Mouse (Mus musculus) embryonic facial prominence, embryonic 13.5 days (tissue): ENCODE measurements around the gene Hivep2. TPM values are rescaled to one million over a fixed set of nuclear protein-coding genes. Genes with fewer than 3 reads are reported as not detected.
A peak's percentile ranks its signal among the peaks of the same experiment; 100 is the strongest.

Experiments
- ATAC-seq: fragments of 200-750 bp; cut with Nextera tagmentation; 2 replicates; pipeline ENCODE4 v1.8.0; 2017; ENCODE audit warnings: low read depth; ENCODE audit not compliant: insufficient number of reproducible peaks, insufficient read depth, low FRiP score, low TSS enrichment
- H3K27ac ChIP-seq: fragments of 300-500 bp; sonication (generic); 2 replicates; pipeline ENCODE4 v1.5.1; 2015; ENCODE audit warnings: moderate library complexity, mild to moderate bottlenecking, inconsistent platforms
- H3K27me3 ChIP-seq: fragments of 300-500 bp; sonication (generic); 2 replicates; pipeline ENCODE4 v1.6.1; 2015; ENCODE audit warnings: mild to moderate bottlenecking, inconsistent platforms
- H3K36me3 ChIP-seq: fragments of 300-500 bp; sonication (generic); 2 replicates; pipeline ENCODE4 v1.6.1; 2015; ENCODE audit warnings: mild to moderate bottlenecking, inconsistent platforms
- H3K4me1 ChIP-seq: fragments of 300-500 bp; sonication (generic); 2 replicates; pipeline ENCODE4 v1.6.1; 2015; ENCODE audit warnings: inconsistent platforms
- H3K4me2 ChIP-seq: fragments of 300-500 bp; sonication (generic); 2 replicates; pipeline ENCODE4 v1.6.1; 2015; ENCODE audit warnings: moderate library complexity, mild to moderate bottlenecking, inconsistent platforms
- H3K4me3 ChIP-seq: fragments of 300-500 bp; sonication (generic); 2 replicates; pipeline ENCODE4 v1.5.1; 2015; ENCODE audit warnings: mild to moderate bottlenecking, inconsistent platforms
- H3K9ac ChIP-seq: fragments of 300-500 bp; sonication (generic); 2 replicates; pipeline ENCODE4 v1.6.1; 2015; ENCODE audit warnings: mild to moderate bottlenecking, inconsistent platforms
- H3K9me3 ChIP-seq: fragments of 300-500 bp; sonication (generic); 2 replicates; pipeline ENCODE4 v1.6.1; 2016; ENCODE audit warnings: inconsistent platforms
- WGBS: fragments of 180-500 bp; shearing (Covaris S2); methylation state at CpG from one replicate; pipeline ENCODE4 v1.1.7; 2015; ENCODE audit warnings: mixed read lengths; 5-methylcytosine and 5-hydroxymethylcytosine counted together
- polyA plus RNA-seq: library from polyadenylated mRNA; unstranded; fragments of >200 nt; fragmentation: Nextera tagmentation; extraction: Ambion mirVana; gene quantifications from 2 replicates; pipeline ENCODE4 v1.2.1, GENCODE M21; 2015

Gene Hivep2
- polyA plus RNA-seq, 1 experiment from 2014 or later: 7.3 TPM

DNA sequence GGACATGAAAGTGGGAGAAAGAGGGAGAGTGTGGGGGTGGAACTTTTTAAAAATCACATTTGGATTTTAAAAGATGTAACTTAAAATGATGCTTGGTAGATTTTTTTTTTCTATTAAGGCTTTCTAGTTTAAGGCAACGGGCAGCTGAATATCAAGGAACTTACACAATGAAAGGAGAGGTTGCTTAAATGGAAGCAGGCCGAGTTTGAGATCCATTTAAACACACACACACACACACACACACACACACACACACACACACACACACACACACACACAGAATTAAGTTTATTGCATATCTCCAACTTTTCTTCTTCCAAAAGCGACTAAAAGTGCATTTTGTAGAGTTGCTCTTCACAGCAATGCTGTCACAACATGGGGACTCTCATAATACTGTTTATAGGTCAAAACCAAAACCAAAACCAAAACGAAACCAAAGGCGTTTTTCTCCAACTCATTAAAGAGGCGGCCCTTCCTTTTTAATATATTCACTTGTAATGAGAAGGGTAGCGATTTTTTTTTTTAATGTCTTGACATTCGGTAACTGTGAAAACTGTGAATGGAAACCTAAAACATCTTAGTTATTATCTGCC lies 1.9 kb upstream of the Hivep2 start:
- Histone ChIP-seq H3K4me1 (peaks cover 6% of the 10 kb centered on the region), H3K9ac (peak overlapping the region; percentile 87; the same call in 1 of the 2 replicates), H3K4me3 (peak overlapping the region; percentile 78), H3K4me2 (peak overlapping the region; percentile 99), H3K27me3 (peaks cover 17% of the 10 kb centered on the region), H3K27ac (no peak overlapping the region), H3K9me3 (no peaks in the 10 kb centered on the region), H3K36me3 (no peaks in the 10 kb centered on the region)
- 8% methylated on average over 8 of the region's 8 CpGs for WGBS
- no peak for ATAC-seq

- peak overlapping the region; percentile 87 for H3K9ac ChIP-seq
- peak overlapping the region; percentile 99 for H3K4me2 ChIP-seq
- peak overlapping the region; percentile 96 for H3K27ac ChIP-seq
- H3K27me3 ChIP-seq: peaks cover 17% of the 10 kb centered on the region
- under 1% methylated on average over 64 of the region's 65 CpGs for WGBS
- H3K4me1 ChIP-seq: peaks cover 6% of the 10 kb centered on the region
- H3K36me3 ChIP-seq: no peaks in the 10 kb centered on the region
- no peaks in the 10 kb centered on the region for H3K9me3 ChIP-seq
- peak; percentile 46 for ATAC-seq
- H3K4me3 ChIP-seq: peak overlapping the region; percentile 78
Observed at GRCm38 (mm10) chr10:13964501-13965281, 1.2 kb upstream of the Hivep2 start.

- Histone ChIP-seq H3K27me3 (peaks cover 17% of the 10 kb centered on the region), H3K27ac (peak overlapping the region; percentile 96), H3K9me3 (no peaks in the 10 kb centered on the region), H3K4me2 (peak overlapping the region; percentile 99), H3K4me3 (peak overlapping the region; percentile 78), H3K36me3 (no peaks in the 10 kb centered on the region), H3K9ac (peak overlapping the region; percentile 87), H3K4me1 (peaks cover 6% of the 10 kb centered on the region)
- ATAC-seq: peak; percentile 75
- under 1% methylated on average over 51 of the region's 54 CpGs for WGBS
Observed at GRCm38 (mm10) chr10:13965316-13965973, 430 bp upstream of the Hivep2 start.

GRCm38 (mm10) chr10:13966830-13967450 lies 1.1 kb downstream of the Hivep2 start:
- Histone ChIP-seq H3K4me1 (peaks cover 6% of the 10 kb centered on the region), H3K36me3 (no peaks in the 10 kb centered on the region), H3K4me3 (peak overlapping the region; percentile 78), H3K27me3 (peaks cover 14% of the 10 kb centered on the region), H3K9ac (peak overlapping the region; percentile 87), H3K4me2 (peak overlapping the region; percentile 99), H3K9me3 (no peaks in the 10 kb centered on the region), H3K27ac (peak overlapping the region; percentile 96)
- whole genome bisulfite sequencing: under 1% methylated on average over 55 of the region's 66 CpGs
- 0 out of 2 replicates have a peak, but pooled peaks have one; percentile 29 for ATAC-seq

DNA sequence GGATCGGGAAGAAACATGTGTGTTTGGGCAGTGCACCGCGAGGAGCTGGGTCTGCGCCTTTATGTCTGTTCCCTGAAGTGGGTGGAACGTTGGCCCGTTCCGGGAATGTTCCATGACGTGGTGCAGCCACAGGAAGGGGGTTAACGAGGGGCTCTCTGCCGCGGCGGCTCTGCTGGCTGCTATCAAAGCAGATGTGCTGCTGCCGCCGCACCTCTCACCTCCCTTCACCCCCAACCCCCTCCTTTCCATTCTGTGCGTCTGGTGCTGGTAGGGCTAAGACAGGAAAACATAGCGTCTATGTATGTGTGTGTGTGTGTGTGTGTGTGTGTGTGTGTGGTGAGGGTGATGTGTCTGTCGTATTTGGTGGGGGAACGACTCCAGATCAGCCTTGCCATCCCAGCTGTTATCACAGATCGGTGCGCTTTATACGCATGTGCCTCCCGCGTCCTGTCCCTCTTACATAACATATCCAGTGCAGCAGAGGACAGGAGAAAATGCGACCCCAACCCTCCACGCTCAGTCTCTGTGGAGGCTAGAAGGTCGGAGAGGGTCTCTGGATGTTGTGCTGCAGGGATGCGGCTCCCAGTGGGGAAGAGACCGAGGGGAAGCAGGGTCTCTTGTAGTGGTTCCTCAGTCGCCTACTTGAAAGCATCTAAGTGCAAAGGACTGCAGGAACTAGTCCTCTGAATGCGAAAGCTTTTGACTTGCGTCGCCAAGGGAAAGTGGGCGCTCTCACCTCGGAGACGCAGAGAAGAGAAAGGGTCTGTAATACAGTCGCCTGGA lies 1.8 kb downstream of the Hivep2 start:
- Histone ChIP-seq H3K4me3 (peak overlapping the region; percentile 78), H3K9ac (peak overlapping the region; percentile 87), H3K4me2 (peak overlapping the region; percentile 99), H3K4me1 (peaks cover 6% of the 10 kb centered on the region), H3K27me3 (peaks cover 11% of the 10 kb centered on the region), H3K36me3 (no peaks in the 10 kb centered on the region), H3K27ac (peak overlapping the region; percentile 96), H3K9me3 (no peaks in the 10 kb centered on the region)
- peak; percentile 74 for ATAC-seq
- WGBS: under 1% methylated on average over 36 of the region's 36 CpGs

- Histone ChIP-seq H3K9me3 (no peaks in the 10 kb centered on the region), H3K36me3 (no peaks in the 10 kb centered on the region), H3K27ac (peak overlapping the region; percentile 96), H3K4me2 (peak overlapping the region; percentile 99), H3K4me1 (peaks cover 6% of the 10 kb centered on the region), H3K9ac (peak overlapping the region; percentile 87), H3K4me3 (peak overlapping the region; percentile 78), H3K27me3 (peaks cover 5% of the 10 kb centered on the region)
- no peak for ATAC-seq
- WGBS: 8% methylated on average over 5 of the region's 5 CpGs
Observed at GRCm38 (mm10) chr10:13968234-13968555, 2.3 kb downstream of the Hivep2 start.

DNA sequence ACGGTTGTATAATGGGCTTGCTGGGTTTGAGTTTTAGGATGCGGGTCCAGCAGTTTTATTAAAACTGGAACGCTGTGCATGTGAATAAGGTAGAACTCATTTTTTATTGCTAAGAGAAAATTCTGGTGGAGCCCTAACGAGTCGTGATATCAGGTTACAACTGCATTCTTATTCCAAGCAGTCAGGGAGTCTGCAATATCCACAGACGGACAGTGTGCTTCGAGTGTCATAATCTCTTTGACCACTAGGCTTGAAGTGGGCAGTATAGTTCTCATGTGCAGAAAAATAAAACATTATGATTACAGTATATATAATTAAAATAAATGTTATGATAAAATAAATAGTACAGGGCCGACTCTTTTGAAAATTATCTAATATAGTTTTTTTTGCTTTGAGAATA lies 3.1 kb downstream of the Hivep2 start:
- no peak overlapping the region for H3K4me3 ChIP-seq
- ATAC-seq: no peak
- peak overlapping the region; percentile 24; the same call in 1 of the 2 replicates for H3K4me2 ChIP-seq
- 14% methylated on average over 8 of the region's 8 CpGs for WGBS
- no peaks in the 10 kb centered on the region for H3K36me3 ChIP-seq
- no peaks in the 10 kb centered on the region for H3K27me3 ChIP-seq
- peaks cover 12% of the 10 kb centered on the region for H3K4me1 ChIP-seq
- no peaks in the 10 kb centered on the region for H3K9me3 ChIP-seq
- no peak overlapping the region for H3K9ac ChIP-seq
- no peak overlapping the region for H3K27ac ChIP-seq

- Histone ChIP-seq H3K4me2 (no peak overlapping the region), H3K27me3 (no peaks in the 10 kb centered on the region), H3K4me1 (peaks cover 13% of the 10 kb centered on the region), H3K36me3 (no peaks in the 10 kb centered on the region), H3K4me3 (no peak overlapping the region), H3K9me3 (no peaks in the 10 kb centered on the region), H3K9ac (no peak overlapping the region), H3K27ac (no peak overlapping the region)
- WGBS: 73% methylated on average over 3 of the region's 3 CpGs
- no peak for ATAC-seq
Observed at GRCm38 (mm10) chr10:13970321-13970720, 4.4 kb downstream of the Hivep2 start.

DNA sequence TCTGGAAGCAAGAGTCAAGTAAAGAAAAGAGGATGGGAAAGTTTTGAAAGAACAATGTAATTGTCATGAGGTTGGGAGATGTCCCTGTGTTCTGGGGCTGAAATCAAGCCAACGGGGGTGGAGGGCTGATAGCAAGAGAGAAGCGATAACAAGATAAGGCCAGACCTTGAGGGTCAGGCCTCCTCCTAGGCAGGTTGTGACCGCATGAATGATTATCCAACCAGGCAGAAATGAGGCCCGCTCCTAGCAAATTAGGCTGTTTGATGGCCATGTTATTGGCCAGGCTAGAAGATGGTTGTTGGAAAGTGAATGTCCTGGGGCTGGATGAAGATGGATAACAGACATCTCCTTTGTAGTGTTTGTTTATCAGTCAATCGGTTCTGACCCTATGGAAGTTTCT lies 5.4 kb downstream of the Hivep2 start:
- Histone ChIP-seq H3K27me3 (no peaks in the 10 kb centered on the region), H3K27ac (no peak overlapping the region), H3K36me3 (no peaks in the 10 kb centered on the region), H3K4me2 (no peak overlapping the region), H3K4me1 (peaks cover 13% of the 10 kb centered on the region), H3K9ac (no peak overlapping the region), H3K9me3 (no peaks in the 10 kb centered on the region), H3K4me3 (no peak overlapping the region)
- WGBS: 78% methylated on average over 5 of the region's 5 CpGs
- ATAC-seq: no peak

DNA sequence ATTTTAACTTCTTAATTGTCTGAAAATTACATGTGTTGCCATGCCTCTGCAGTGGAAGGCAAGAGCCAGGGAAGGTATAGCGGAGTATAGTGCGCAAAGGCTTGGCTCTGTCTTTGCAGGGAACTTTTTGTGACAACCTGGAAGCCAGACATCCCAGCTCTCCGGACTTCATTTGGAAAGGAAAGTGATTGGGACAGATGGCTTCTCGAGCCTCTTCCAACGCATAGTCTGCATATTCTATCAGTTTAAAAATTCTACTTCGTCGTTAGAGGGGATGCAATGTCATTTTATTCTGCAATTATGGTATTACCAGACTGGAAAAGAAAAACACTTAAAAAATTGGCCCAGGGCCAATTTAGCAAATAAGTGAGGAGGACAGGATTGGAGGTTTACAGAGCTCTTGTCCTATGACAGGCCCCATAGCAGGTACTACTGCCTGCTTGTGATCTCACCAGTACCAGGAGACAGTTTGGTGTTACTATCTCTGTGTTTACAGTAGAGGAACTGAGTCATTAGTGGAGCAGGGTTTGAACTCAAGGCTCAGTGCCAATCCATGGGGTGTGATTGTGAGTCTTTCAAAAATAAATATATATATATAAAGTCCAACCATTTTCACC lies 7.8 kb downstream of the Hivep2 start:
- Histone ChIP-seq H3K27ac (no peak overlapping the region), H3K9me3 (no peaks in the 10 kb centered on the region), H3K4me3 (no peak overlapping the region), H3K9ac (no peak overlapping the region), H3K36me3 (no peaks in the 10 kb centered on the region), H3K4me2 (no peak overlapping the region), H3K4me1 (0 out of 2 replicates have a peak, but pooled peaks cover 7% of the 10 kb centered on the region), H3K27me3 (no peaks in the 10 kb centered on the region)
- 70% methylated on average over 7 of the region's 7 CpGs for WGBS
- no peak for ATAC-seq
